Mouse (Mus musculus): ENCODE measurements around the gene Qtrt1. TPM values are rescaled to one million over a fixed set of nuclear protein-coding genes. Genes with fewer than 3 reads are reported as not detected.

The Qtrt1 gene
- polyA plus RNA-seq, 1 experiment from 2014 or later = 55.8 TPM

Other genes starting within 250 kb of the Qtrt1 start
- 36.5 and 41.0 TPM in 2 replicates for gene Pde4a, start 246.1 kb upstream of the Qtrt1 start, polyA plus RNA-seq (2015; fragmentation: Nextera tagmentation; extraction: Ambion mirVana)
- 66.7 and 68.2 TPM in 2 replicates for gene Keap1, start 172.5 kb upstream of the Qtrt1 start, polyA plus RNA-seq (2015; fragmentation: Nextera tagmentation; extraction: Ambion mirVana)
- gene S1pr5, start 163.4 kb upstream of the Qtrt1 start, polyA plus RNA-seq (2015; fragmentation: Nextera tagmentation; extraction: Ambion mirVana) = 4.1 and 4.6 TPM in 2 replicates
- gene Atg4d, start 146.5 kb upstream of the Qtrt1 start, polyA plus RNA-seq (2015; fragmentation: Nextera tagmentation; extraction: Ambion mirVana) = 47.6 and 53.7 TPM in 2 replicates
- gene Kri1, start 123.9 kb upstream of the Qtrt1 start, polyA plus RNA-seq (2015; fragmentation: Nextera tagmentation; extraction: Ambion mirVana) = 14.9 and 15.7 TPM in 2 replicates
- gene Cdkn2d, start 120.4 kb upstream of the Qtrt1 start, polyA plus RNA-seq (2015; fragmentation: Nextera tagmentation; extraction: Ambion mirVana) = 108 and 111 TPM in 2 replicates
- 2.7 and 3.1 TPM in 2 replicates for gene Ap1m2, start 99.5 kb upstream of the Qtrt1 start, polyA plus RNA-seq (2015; fragmentation: Nextera tagmentation; extraction: Ambion mirVana)
- gene Slc44a2, start 91.1 kb upstream of the Qtrt1 start, polyA plus RNA-seq (2015; fragmentation: Nextera tagmentation; extraction: Ambion mirVana) = 64.5 and 73.4 TPM in 2 replicates
- 209 and 215 TPM in 2 replicates for gene Ilf3, start 44.0 kb upstream of the Qtrt1 start, polyA plus RNA-seq (2015; fragmentation: Nextera tagmentation; extraction: Ambion mirVana)
- 65.0 and 73.1 TPM in 2 replicates for gene Dnm2, start 13.1 kb downstream of the Qtrt1 start, polyA plus RNA-seq (2015; fragmentation: Nextera tagmentation; extraction: Ambion mirVana)
- gene Tmed1, start 98.4 kb downstream of the Qtrt1 start, polyA plus RNA-seq (2015; fragmentation: Nextera tagmentation; extraction: Ambion mirVana) = 58.7 and 62.9 TPM in 2 replicates
- gene AB124611, start 114.3 kb downstream of the Qtrt1 start, polyA plus RNA-seq (2015; fragmentation: Nextera tagmentation; extraction: Ambion mirVana) = 2.5 and 3.1 TPM in 2 replicates
- 42.6 and 46.1 TPM in 2 replicates for gene Carm1, start 135.1 kb downstream of the Qtrt1 start, polyA plus RNA-seq (2015; fragmentation: Nextera tagmentation; extraction: Ambion mirVana)
- gene Timm29, start 180.9 kb downstream of the Qtrt1 start, polyA plus RNA-seq (2015; fragmentation: Nextera tagmentation; extraction: Ambion mirVana) = 60.1 and 61.8 TPM in 2 replicates
- 25.1 and 25.2 TPM in 2 replicates for gene Yipf2, start 181.0 kb downstream of the Qtrt1 start, polyA plus RNA-seq (2015; fragmentation: Nextera tagmentation; extraction: Ambion mirVana)
- gene Smarca4, start 204.3 kb downstream of the Qtrt1 start, polyA plus RNA-seq (2015; fragmentation: Nextera tagmentation; extraction: Ambion mirVana) = 126 and 139 TPM in 2 replicates

All from hindbrain, embryonic 15.5 days (tissue).